Mouse (Mus musculus): ENCODE results near the gene Olfr750. TPM values are rescaled to one million over a fixed set of nuclear protein-coding genes. Genes with fewer than 3 reads are reported as not detected.

The Olfr750 gene
- polyA plus RNA-seq, 1 experiment, result not detected

DNA sequence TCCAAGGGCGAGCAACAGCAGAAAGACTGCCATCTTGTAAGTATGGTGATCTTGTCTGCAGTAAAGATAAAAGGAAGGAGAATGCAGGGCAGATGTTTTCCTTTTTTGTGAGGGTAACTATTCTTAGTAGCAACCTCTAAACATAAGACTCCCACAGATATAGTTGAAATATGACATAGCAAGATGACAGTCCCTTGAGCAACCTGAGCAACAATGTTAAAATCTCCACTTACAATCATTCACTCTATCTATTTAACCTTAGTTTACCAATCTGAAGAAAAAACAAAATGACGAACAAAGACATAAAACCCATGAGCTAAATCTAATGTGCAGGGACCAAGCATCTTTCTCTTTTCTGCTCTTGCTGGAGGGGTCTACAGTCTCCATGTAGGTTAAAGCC lies 24.2 kb downstream of the Olfr750 start, which contains the start of gene Rnase11:
Rnase11 (minus strand) TSS at position 101 of the 400 bp plus-strand sequence.
- Histone ChIP-seq H3K4me3 (ENCODE audit: low read depth, low read length) (no peak within 1 kb of the TSS), H3K36me3 (ENCODE audit: control insufficient read depth, insufficient read depth, low read length) (no peaks in the 10 kb centered on the region), H3K4me1 (ENCODE audit: control insufficient read depth, insufficient read depth, insufficient read length, low read length) (no peaks in the 10 kb centered on the region), H3K27ac (ENCODE audit: insufficient read depth, low read depth, low read length) (no peak within 1 kb of the TSS), H3K27me3 (ENCODE audit: control insufficient read depth, insufficient read depth, low read length) (no peaks in the 10 kb centered on the region)
- 89% methylated on average over 2 of the region's 2 CpGs for WGBS
- no peak for TF ChIP-seq POLR2A (IDR thresholded peaks at IDR 0.05; ENCODE audit: low read depth, low read length)
- TF ChIP-seq CTCF (IDR thresholded peaks at IDR 0.05; ENCODE audit: extremely low read depth, insufficient read length, insufficient replicate concordance, low read depth, low read length), result no peak

DNA sequence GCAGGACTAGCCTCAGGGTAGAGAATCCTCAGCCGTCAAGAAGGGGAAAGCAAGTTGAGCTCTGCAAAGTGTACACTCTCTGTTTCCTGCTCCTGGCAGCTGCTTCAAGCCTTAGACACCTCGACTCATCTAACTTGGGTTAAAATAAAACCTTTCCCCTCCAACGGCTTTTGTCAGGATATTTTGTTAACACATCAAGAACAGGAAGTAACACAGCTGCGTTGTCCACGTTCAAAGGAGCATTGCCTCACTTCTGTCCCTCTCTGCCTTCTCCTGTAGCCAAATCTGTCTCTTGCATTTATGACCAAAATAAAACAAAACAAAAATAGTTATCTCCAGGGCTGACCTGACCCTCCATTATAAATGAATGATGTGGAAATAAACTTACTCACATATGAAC lies 26.4 kb downstream of the Olfr750 start:
- Histone ChIP-seq H3K36me3 (ENCODE audit: control insufficient read depth, insufficient read depth, low read length) (no peaks in the 10 kb centered on the region), H3K27me3 (ENCODE audit: control insufficient read depth, insufficient read depth, low read length) (no peaks in the 10 kb centered on the region), H3K4me3 (ENCODE audit: low read depth, low read length) (no peak overlapping the region), H3K27ac (ENCODE audit: insufficient read depth, low read depth, low read length) (no peak overlapping the region), H3K4me1 (ENCODE audit: control insufficient read depth, insufficient read depth, insufficient read length, low read length) (no peaks in the 10 kb centered on the region)
- WGBS, result 27% methylated on average over 5 of the region's 5 CpGs
- no peak for TF ChIP-seq CTCF (IDR thresholded peaks at IDR 0.05; ENCODE audit: extremely low read depth, insufficient read length, insufficient replicate concordance, low read depth, low read length)

DNA sequence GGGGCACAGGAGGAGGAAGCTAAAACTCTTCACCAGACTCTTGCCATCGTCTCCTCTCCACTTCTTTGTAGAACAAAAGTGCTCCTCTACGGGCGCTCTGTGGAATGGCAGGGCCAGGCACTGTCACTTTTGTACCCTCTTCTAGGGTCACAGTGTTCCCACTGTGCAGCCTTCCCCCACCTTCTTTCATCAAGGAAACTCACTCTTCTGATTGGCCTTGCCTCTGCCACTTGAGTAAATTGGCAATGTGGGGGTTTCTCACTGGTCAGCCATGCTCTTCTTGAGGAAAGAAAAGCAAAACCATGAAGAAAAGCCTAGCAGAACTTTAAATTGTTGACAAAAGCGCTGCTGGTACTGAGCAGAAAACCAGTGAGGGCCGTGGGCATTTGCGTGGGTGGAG lies 32.5 kb downstream of the Olfr750 start, which contains the start of gene Rnase9:
Rnase9 (minus strand) TSS at position 101 of the 400 bp plus-strand sequence.
- Histone ChIP-seq H3K4me1 (ENCODE audit: control insufficient read depth, insufficient read depth, insufficient read length, low read length) (no peaks in the 10 kb centered on the region), H3K36me3 (ENCODE audit: control insufficient read depth, insufficient read depth, low read length) (no peaks in the 10 kb centered on the region), H3K4me3 (ENCODE audit: low read depth, low read length) (no peak within 1 kb of the TSS), H3K27ac (ENCODE audit: insufficient read depth, low read depth, low read length) (no peak within 1 kb of the TSS), H3K27me3 (ENCODE audit: control insufficient read depth, insufficient read depth, low read length) (no peaks in the 10 kb centered on the region)
- TF ChIP-seq POLR2A (IDR thresholded peaks at IDR 0.05; ENCODE audit: low read depth, low read length) (no peak), CTCF (IDR thresholded peaks at IDR 0.05; ENCODE audit: extremely low read depth, insufficient read length, insufficient replicate concordance, low read depth, low read length) (no peak)
- 79% methylated on average over 6 of the region's 6 CpGs for WGBS

DNA sequence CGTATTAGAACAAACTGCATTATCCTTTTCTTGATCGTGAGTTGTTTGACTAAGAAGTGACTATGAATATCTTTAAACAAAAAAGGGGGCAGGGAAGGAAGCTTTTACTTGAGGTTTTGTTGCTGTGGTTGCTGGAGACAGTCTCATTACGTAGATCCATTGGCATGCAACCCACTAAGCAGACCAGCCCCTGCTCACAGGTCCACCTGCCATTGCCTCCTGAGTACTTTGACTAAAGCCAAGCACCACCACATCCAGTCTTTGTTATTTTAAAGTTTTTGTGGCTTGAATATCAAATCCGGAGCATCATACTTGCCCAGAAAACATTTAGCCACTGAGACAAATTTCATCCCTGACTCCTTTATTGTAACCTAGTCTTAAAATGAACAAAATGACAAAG lies 38.0 kb downstream of the Olfr750 start:
- TF ChIP-seq CTCF (IDR thresholded peaks at IDR 0.05; ENCODE audit: extremely low read depth, insufficient read length, insufficient replicate concordance, low read depth, low read length) (no peak), POLR2A (IDR thresholded peaks at IDR 0.05; ENCODE audit: low read depth, low read length) (no peak)
- H3K36me3 ChIP-seq (ENCODE audit: control insufficient read depth, insufficient read depth, low read length), result no peaks in the 10 kb centered on the region
- H3K4me1 ChIP-seq (ENCODE audit: control insufficient read depth, insufficient read depth, insufficient read length, low read length), result no peaks in the 10 kb centered on the region
- no peak overlapping the region for H3K4me3 ChIP-seq (ENCODE audit: low read depth, low read length)
- H3K27ac ChIP-seq (ENCODE audit: insufficient read depth, low read depth, low read length), result no peak overlapping the region
- H3K27me3 ChIP-seq (ENCODE audit: control insufficient read depth, insufficient read depth, low read length), result no peaks in the 10 kb centered on the region
- WGBS, result 86% methylated on average over 4 of the region's 4 CpGs

DNA sequence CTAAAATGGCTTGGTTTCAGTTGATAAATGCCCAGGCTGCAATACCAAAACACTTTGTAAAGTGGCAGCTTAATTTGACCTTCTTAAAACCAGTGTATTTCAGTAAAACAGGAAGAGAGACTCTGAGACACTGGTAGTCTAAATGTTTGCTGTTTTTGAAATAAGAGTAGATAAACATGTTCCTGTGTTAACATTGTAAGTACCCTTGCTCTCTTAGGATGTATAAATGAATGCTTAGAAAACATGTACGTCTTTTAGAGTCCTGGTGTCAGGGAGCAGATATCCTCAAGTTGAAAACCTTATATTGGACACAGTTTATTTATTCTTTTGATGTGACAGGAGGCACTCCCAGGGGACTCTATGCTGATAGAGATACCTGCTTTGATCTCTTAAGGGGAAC lies 39.0 kb downstream of the Olfr750 start:
- no peak overlapping the region for H3K4me3 ChIP-seq (ENCODE audit: low read depth, low read length)
- H3K27ac ChIP-seq (ENCODE audit: insufficient read depth, low read depth, low read length), result no peak overlapping the region
- no peaks in the 10 kb centered on the region for H3K27me3 ChIP-seq (ENCODE audit: control insufficient read depth, insufficient read depth, low read length)
- no peaks in the 10 kb centered on the region for H3K4me1 ChIP-seq (ENCODE audit: control insufficient read depth, insufficient read depth, insufficient read length, low read length)
- 69% methylated on average over 1 of the region's 1 CpGs for WGBS
- H3K36me3 ChIP-seq (ENCODE audit: control insufficient read depth, insufficient read depth, low read length), result no peaks in the 10 kb centered on the region
- no peak for TF ChIP-seq POLR2A (IDR thresholded peaks at IDR 0.05; ENCODE audit: low read depth, low read length)
- no peak for TF ChIP-seq CTCF (IDR thresholded peaks at IDR 0.05; ENCODE audit: extremely low read depth, insufficient read length, insufficient replicate concordance, low read depth, low read length)

DNA sequence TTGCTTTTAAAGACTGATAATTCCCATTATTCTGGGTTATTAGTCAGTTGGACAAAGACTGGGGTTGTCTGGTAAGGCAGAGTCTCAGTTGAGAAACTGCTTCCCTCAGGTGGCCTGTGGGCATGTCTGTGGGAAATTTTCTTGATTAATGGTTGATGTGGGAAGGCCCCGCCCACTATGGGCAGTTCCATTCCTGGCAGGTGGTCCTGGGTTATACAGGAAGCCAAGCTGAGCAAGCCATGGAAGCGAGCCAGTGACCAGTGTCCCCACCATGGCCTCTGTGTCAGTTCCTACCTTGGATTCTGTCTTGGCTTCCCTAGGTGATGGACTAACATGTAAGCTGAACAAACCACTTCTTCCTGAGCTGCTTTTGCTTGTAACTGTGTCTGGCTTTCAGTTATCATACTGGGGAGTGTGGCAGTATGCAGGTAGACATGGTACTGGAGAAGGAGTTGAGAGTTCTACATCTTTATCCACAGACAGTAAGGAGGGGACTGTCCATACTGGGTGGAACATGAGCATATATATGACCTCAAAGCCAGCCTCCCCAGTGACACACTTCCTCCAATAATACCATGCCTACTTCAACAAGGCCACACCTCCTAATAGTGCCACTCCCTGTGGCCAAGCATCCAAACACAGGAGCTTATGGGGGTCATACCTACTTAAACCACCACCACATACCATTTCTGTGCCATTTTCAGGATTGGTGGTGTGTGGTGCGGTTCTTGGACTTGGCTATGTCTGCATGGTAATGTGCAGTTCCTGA lies 46.7 kb downstream of the Olfr750 start:
- TF ChIP-seq POLR2A (IDR thresholded peaks at IDR 0.05; ENCODE audit: low read depth, low read length) (no peak), CTCF (IDR thresholded peaks at IDR 0.05; ENCODE audit: extremely low read depth, insufficient read length, insufficient replicate concordance, low read depth, low read length) (no peak)
- no peaks in the 10 kb centered on the region for H3K27me3 ChIP-seq (ENCODE audit: control insufficient read depth, insufficient read depth, low read length)
- H3K4me3 ChIP-seq (ENCODE audit: low read depth, low read length), result no peak overlapping the region
- no peaks in the 10 kb centered on the region for H3K4me1 ChIP-seq (ENCODE audit: control insufficient read depth, insufficient read depth, insufficient read length, low read length)
- WGBS, result 71% methylated on average over 3 of the region's 3 CpGs
- H3K36me3 ChIP-seq (ENCODE audit: control insufficient read depth, insufficient read depth, low read length), result no peaks in the 10 kb centered on the region
- no peak overlapping the region for H3K27ac ChIP-seq (ENCODE audit: insufficient read depth, low read depth, low read length)

DNA sequence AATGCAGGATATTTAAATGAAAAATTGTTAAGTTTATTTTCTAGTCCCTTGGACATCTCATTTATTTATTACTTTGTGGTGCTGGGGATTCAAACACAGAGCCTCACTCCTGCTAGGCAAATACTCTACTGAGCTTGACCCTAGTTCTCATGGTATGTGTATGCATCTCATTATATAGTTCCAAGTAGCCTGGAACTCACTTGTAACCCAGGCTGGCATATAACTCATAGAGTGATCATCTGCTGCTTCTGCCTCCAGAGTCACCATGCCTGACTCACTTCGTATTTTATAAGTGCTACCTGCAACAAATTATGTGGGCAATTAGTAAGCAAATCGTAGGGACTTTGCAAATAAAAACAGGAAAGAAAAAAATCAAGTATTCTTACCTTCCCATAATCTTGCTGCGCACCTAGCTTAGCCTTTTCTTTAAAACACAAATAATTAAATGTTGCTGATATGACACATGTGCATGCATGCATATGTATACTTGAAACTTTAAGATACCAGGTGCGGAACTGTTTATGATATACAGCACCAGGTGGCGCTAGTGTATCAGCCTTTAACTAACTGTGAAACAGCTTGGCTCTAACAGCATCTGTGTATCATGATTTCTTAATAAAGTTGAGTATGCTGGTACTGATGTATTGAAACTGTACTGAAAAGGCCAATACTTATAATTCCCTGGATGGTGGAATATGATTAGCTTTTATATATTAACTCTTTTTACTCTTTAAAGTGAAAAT lies 47.7 kb downstream of the Olfr750 start:
- Histone ChIP-seq H3K4me1 (ENCODE audit: control insufficient read depth, insufficient read depth, insufficient read length, low read length) (no peaks in the 10 kb centered on the region), H3K36me3 (ENCODE audit: control insufficient read depth, insufficient read depth, low read length) (no peaks in the 10 kb centered on the region), H3K27ac (ENCODE audit: insufficient read depth, low read depth, low read length) (no peak overlapping the region), H3K27me3 (ENCODE audit: control insufficient read depth, insufficient read depth, low read length) (no peaks in the 10 kb centered on the region), H3K4me3 (ENCODE audit: low read depth, low read length) (no peak overlapping the region)
- WGBS, result 35% methylated on average over 5 of the region's 5 CpGs
- TF ChIP-seq POLR2A (IDR thresholded peaks at IDR 0.05; ENCODE audit: low read depth, low read length), result no peak
- TF ChIP-seq CTCF (IDR thresholded peaks at IDR 0.05; ENCODE audit: extremely low read depth, insufficient read length, insufficient replicate concordance, low read depth, low read length), result no peak

All from small intestine, adult 2 months (tissue).